Mouse (Mus musculus) 3T3-L1 (cell line): ENCODE measurements at regions not wholly inside any gene's neighbourhood (a gene's known extent, or its start where the extent isn't known, plus 50 kb on each side); places are given as distances from the start of the nearest gene placed in this dataset.

Experiments used
- DNase-seq: peaks from one replicate; pipeline ENCODE4 v3.0.0-alpha.2; 2015; ENCODE audit warnings: low read depth, low spot score

DNA sequence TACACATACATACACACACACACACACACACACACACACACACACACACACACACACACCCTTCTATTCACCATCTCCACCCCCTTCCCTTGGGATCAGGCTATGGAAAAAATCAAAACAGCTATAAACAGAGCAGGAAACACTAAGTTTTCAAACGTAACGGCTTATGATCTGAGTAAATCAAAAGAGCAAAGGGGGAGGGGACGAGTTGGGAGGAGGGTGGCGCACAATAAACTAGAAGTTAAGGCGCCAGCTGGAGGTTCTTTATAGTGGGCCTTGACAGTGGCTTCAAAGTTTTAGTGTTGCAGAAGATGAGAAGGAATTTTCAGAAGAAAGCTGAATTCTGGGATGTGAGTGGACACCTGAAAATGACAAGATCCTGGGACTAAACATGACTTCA is 116.4 kb upstream of the Sash1 start:
- DNase-seq, result no peak

DNA sequence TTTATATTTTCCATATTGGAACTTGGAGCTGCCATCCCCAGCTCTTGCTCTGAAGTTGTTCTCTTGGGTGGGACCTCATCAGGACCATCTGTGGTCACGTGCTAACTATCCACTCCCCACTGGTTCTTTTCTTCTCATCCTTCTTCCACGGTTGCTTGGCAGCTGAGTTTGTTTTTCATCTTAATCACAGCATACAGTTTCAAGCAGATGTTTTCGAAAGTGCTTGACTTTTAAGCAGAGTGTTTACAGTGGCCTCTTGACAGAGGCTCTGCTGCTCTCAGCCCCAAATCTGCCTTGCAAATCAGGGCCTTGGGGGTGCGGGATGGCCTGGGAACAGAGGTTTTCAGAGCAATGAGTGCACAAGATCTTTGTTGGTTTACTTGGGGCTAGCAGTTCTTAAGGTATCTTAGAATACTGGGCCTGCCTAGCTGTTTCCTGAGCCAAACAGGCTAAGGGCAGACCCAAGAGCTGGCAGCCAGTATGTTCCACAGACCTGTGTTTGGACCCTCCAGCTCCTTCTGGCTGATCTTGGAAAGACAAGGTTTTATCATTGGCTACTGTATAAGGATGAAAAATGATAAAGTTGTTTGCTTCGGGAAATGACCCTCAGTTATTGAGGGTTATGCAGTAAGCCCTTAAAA is 113.0 kb upstream of the Sash1 start:
- no peak for DNase-seq

DNA sequence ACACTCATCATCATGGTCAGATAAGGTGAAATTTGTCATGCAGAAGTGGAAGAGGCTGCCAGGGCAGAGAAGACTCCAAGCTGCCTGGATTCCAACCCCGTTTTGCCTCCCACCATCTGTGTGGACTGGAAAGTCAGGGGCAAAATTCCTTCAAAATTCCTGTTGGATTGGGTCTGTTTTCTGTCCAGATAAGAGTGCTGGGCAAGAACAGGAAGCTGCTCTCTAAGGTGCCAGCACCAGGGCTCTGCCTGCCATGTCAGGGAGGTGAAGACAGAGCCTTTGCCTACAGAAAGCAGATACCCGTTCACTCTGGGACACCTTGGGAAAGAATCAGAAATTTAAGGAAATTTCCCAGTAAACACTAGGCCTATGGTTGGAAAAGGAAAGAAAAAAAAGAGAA is 112.5 kb upstream of the Sash1 start:
- no peak for DNase-seq

DNA sequence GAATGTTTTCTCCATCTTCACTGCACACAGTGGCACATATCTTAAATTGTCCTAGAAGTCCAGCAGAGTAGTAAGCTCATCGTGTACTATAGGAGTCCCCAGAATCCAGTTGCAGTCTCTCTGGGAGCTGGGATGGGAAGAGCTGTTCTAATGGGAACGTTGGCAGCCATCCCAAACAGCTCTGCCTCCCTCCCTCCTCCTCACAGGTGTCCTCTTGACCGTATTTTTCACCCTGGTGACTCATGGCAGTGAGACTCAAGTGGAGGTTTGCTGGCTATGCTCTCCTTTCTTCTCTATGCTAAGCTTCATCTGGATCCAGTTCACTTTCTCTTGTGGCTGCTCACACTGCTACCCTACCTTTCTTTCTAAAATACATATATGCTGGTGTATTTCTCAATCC is 109.2 kb upstream of the Sash1 start:
- peak; percentile 27 for DNase-seq

DNA sequence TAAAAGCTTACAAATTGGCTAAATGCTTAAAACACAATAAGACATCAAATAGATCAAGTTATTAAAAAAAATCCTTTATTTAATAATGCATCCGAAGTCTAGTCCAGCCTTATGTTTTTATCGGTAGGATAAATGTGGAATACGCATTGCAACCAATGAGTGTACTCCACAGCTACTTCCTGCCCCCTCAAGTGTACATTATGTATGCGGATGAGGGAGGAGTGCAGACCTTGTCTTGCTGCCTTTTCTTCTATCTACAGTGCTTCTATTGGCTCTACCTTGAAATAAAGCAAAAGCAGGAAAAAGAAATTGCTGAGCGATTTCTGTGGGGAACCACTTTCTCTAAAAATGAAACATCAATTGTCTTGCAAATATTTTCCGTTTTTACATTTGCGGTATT is 100.5 kb upstream of the Sash1 start:
- no peak for DNase-seq

DNA sequence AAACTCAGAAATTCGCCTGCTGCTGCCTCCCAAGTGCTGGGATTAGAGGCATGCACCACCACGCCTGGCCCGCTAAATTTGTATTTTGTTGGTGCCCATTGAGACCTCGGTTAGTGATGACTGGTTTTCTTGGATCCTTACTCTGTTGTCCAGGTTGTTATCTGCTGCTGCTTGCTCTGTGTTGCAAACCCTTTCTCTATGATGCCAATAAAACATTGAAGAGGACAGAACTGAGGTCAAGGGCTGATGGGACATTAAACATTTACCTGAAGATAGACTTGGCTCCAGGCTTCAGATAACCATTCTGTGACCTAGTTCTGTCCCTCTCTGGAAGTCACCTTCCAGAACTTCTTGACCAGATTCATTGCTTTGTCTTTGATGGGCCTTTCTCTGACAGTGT is 97.5 kb upstream of the Sash1 start:
- DNase-seq, result no peak

DNA sequence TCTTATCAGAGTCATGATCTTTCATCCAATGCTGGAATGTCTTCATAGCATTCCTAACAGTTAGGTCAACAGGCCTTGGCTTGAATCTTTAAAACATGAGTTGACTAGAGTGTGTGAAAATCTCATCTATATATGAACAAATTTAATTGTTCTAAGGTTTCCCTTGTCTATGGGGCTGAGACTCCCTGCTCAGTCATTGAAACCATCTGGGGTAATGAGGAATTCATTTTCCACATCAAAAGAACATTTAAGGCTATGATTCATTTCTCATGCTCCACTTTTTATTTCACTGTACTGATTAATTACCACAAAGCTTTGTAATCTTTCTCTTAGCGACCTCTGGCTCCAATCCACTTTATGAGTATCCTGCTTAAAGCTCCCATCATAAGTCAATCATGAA is 94.7 kb upstream of the Sash1 start:
- DNase-seq, result peak; percentile 9

DNA sequence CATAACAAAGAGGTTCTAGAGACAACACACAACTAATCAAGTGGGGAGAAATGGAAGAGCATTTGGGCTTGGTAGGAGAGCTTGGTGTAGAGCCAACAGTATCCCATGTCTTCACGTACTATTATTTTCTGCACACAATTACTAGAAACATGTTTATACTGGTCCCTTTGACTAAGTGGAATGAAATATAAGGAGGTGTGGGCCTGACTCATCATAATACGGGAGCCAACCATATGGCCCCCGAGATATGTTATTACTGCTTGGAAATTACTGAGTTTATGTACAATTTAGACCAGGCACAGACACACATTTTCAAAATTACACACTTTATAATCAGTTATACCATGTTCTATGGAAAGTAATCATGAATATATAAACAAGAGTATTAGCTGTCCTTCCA is 92.7 kb upstream of the Sash1 start:
- DNase-seq, result no peak

DNA sequence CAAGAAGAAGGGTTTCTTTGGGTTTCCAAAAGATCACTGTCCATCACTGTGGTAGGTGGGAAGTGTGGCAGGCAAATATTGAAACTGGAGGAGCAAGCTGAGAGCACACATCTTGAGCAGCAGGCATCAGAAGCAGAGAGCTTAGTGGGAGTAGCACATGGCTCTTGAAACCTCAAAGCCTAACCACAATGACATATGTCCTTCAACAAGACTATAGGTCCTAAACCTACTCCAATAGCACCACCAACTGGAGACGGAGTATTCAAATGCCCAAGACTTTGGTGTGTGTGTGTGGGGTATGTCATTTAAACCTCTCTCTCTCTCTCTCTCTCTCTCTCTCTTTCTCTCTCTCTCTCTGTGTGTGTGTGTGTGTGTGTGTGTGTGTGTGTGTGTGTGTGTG is 88.1 kb upstream of the Sash1 start:
- peak; percentile 65 for DNase-seq

DNA sequence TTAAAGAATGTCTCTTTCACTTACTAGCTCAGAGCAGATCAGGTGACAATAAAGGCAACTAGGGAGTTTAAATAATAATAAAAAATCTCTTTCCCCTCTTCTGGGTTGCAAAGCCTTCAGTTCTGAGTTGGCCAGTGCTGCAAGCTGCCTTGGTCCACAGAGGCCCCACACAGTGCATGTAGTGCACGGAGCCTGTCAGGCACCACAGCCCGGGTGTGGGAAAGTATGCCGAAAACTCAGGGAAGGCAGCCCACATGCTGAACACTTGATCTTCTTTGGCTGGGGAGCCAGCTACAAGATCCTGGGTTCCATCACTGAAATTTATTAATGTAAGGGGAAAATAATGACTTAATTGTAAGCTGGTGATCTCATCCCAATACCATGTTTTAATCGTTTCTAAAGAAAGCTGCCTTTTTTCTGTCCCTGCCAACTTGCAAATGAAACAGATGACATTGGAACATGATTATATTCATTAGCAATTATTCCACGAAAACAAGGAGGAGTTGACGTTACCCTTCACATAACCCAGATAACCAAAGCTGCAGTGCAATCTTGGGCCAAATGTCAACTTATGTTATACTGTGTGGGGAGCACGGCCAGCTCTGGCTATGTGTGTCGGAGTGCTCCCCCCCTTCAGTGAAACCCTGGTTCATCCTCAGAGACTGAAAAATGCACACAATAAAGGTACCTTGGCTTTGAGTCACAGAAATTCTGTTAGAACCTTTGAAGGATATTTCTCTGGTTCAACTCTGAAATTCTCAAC is 87.1 kb upstream of the Sash1 start:
- no peak for DNase-seq

DNA sequence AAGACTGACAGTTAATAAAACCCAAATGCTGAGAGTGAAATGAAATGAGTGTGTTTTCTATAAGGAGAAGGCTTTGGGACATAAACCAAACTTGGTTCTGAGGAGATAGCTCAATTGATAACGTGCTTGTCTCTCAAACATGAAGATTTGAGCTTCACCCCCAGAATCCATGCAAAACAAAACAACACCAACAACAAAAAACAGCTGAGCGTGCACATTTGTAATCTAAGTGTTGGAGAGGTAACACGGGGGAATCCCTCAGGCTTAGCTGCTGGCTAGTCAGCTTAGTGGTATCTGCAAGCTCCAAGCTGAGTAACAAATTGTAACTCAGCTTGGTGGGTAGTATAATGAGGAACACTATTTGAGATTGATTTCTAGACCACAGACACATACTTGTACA is 84.9 kb upstream of the Sash1 start:
- DNase-seq, result no peak

DNA sequence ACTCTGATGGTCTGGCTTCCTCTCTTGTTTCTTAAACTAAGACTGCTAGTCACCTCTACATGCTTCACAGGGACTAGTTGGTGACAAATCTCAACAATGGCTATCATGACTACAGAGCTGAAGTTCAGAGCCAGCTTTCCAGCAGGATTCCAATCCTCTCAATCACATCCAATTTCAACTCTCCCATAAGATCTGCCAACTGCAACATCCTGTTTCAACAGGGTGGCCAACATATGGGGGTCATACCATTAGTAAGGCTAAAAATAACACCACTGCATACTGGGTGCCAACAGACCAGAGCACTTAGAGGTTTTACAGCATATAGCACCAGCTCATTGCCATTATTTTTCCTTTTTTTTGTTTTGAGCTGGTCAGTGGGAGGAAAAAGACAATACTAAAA is 83.7 kb upstream of the Sash1 start:
- DNase-seq, result peak; percentile 65

DNA sequence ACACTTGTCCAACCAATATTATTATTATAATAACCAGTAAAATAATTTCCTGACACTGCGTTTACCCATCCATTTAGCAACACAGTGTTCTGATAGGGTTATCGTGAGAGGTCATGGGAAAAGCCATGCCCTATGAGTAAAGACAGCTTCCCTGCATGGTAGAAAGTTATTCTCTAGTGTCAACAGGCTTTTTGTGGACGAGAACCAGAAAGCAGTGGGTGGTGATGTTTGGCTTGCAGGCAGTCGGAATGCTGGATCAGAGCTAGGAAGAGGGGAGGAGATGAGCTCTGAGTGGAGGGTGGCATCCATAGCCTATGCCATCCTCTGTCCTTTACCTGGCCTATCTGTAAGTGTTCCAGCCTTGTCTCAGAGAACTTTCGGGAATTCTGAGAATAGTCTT is 83.1 kb upstream of the Sash1 start:
- no peak for DNase-seq

DNA sequence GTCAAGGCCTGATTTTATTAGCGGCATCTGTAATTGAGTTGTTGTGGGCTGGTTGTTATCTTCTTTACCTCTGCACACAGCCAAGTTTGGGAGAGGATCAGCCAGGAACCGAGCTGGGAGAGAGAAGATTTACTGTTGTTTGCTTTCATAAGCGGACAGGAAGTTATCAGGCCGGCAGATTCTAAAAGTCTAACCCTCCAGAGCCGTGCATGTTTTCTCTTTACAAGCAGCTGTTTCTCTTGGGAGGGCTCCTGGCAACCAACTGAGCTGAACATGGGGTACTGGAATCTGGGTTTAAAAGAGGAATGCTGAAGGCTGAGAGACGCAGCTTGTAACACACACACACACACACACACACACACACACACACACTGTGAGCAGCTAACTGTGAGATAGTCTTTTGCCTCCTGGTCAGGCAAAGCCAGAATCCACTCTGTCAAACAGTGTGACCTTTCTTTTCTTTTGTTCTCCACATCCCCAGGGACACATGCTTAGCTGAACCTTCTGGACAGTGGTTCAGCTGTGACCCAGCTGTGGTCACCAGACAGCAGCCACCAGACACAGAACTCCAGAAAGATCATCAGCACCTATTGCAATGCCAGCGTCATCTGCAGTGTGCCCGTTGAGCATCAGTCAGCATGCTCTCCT is 82.5 kb upstream of the Sash1 start:
- no peak for DNase-seq

DNA sequence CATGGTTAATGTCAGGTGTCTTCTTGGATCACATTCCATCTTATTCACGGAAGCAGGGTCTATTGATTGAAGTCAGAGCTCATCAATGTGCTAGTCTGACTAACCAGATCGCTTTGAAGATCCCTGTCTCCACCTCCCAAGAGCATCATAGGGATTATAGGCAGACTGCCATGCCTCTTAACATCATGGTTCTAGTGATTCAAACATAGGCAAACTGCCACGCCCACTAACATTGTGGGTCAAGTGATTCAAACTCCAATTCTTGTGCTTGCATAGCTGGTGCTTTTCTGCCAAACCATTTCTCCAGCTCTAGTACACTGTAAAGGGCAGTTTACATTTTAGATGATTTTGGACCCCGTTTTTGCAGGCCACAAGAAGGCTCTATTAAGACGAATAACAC is 77.1 kb upstream of the Sash1 start:
- peak; percentile 38 for DNase-seq

DNA sequence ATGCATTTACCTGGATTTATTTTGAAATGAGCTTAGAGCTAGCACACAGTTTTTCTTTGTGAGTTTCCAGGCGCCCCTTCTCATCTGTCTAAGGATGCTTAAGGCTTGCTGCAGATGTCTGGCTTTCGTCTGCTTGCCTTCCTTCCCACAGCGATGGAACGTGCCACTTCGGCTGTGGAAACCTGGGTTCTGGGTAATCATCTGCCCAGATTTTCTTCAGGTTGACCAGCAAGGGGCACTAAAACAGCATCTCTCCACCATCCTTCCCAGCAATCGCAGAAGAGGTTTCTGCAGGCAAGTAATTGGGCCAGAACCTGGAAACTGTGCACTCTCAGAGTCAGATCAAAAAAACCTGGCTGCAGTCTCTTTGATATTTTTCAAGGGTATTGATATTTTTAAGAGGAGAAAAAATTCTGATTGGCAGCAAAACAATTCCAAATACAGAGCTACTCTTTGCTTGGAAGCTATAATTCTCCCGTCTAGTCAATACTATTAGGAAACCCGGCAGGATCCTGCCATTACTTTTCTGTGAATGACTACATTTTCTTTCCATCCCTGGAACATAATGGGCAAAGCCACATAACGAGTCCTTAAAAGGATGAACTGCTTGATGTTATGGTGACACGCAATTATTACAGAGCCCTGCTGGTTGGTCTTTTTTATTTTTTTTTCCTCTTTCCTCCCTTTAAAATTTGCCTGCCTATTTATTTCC is 75.2 kb upstream of the Sash1 start:
- DNase-seq, result no peak

DNA sequence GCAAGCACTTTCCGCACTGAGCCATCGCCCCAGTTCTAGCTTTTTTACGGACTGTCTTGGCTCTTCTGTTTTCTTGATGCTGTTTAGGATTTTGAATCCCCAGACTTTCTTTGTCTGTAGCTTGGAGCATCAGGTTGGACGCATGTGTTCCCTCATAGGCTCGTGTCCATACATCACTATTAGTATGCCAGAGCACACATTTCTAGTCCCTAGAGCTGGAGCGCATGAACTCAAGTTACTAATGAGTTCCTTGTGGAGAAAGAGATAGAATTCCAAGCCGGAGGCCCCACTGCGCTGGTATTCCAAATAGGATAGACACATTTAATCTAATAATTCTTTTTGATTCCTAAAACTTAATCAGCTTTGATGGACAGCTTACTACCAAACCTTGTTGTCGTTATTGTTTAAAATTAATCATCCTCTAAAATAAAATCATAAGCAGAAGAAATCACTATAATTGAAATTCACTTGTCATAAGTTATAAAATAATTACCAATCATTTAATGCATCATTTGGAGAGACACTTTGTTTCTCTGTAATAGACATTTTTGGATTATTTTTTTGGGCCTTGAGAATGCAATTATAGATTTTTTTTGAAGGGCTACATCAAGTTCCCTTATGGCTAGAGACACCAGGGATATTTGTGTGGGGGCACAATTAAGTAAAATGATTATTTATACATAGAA is 74.5 kb upstream of the Sash1 start:
- DNase-seq, result no peak

DNA sequence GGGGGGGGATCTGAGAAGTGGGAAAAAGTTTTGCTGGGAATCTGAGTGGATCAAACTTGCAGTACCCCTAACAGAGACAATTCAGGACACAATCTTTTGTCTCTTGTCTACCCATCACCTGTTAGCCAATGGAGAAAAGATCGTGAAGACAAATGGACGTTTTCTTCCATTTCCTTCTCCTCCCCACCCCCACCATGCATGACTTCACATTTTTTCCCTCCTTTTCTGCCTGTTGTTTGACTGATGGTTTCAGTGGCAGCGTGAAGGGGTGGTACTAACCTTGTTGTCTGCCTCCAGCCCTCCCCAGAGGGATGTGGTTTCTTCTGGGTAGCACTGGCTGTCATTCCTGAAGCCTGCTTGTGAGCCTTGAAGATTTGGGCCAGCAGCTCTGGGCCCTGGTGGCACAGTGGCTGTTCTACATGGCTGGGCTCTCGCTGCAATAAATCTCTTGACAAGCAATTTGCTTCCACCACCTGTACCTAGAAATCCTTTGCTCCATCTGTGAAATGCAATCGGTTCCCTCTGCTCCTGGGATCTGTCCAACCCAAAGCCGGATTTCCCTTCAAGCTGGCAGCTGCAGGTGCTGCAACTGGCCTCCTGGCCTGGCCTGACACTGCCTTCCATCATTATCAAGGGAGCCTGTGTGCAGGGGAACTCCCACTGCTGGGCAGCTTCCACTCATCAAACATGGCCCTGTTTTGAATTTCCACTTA is 69.8 kb upstream of the Sash1 start:
- DNase-seq, result peak; percentile 55

DNA sequence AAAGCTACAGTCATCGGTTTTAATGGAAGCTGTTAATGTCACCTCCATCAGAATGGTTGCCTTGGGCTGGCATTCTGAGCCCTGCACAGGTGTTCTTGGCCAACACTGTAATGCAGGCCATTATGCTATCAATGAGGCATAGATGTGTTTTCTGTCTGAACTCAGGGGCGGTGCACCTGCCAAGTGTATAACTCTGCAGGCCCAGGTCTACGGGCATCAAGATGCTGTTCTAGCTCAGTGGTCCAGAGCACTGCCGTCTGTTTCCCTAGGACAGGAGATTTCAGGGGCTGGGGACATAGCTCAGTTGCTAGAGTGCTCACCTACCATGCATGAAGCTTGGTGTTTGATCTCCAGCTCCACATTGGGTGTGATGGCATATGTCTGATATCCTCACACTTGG is 68.1 kb upstream of the Sash1 start:
- no peak for DNase-seq

DNA sequence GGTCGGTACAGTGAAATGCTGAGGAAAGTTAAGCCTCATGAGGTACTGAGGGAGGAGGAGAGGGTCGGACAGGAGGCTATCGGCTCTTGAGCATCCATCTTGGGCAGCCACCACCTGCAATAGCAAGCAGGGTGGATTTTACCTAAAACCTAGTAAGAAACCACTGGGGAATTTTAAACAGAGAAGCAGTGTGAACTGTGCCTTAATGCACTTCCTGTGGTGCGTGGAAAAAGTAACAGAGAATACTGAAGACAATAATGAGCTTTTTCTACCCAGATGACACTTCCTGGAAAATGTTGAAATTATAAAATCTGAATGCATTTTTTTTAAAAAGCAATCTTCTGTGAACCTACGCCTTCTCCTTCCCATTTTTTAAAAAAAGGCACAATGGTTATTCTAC is 67.1 kb upstream of the Sash1 start:
- no peak for DNase-seq

DNA sequence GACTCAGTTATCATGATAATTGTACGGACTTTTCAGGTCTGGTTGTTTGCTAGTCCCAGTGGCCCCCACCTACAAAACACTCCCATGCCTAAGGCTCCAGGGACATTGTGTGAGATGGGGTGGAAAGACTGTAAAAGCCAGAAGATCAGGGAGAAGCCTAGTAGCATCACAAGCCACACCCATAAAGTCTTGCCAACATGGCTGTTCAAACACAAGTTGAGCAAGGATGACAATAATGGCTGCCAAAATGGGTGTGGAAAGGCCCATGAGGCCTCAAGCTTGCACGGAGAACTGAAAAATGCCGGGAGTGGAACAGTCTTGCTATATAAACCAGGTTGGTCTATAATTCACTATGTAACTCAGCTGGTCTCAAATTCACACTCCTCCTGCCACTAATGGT is 66.1 kb upstream of the Sash1 start:
- DNase-seq, result peak; percentile 18
